Mouse (Mus musculus): ENCODE measurements around the gene Ndufb10. TPM values are rescaled to one million over a fixed set of nuclear protein-coding genes. Genes with fewer than 3 reads are reported as not detected.

Ndufb10 gene
- total RNA-seq, 4 experiments from 2014 or later = 208 to 258 (median 238) TPM

DNA sequence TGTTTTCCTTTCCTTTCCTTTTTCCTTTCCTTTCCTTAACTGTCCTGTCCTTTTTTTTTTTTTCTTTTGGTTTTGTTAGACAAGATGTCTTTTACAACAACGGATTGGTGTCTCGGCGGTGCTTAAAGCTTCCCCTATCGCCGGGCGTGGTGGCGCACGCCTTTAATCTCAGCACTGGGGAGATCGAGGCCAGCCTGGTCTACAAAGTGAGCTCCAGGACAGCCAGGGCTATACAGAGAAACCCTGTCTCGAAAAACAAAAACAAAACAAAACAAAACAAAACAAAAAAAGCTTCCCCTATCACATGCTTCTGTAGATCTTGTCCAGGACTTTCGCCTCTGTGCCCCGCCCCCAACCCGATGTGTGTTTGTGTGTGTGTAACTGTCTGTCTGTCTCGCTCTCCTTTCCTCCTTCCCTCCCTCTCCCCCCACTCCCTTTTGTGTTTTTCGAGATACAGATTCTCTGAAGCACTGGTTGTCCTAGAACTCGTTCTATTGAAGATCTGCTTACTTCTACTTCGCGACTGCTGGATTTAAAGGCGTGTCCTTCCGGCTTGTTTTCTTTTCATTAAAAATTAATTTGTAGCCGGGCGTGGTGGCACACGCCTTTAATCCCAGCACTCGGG lies 16.4 kb downstream of the Ndufb10 start:
- DNase-seq (ENCODE audit: low spot score in 2 of 2) = peak in 1 of 2 experiments; percentile 6

- DNase-seq (ENCODE audit: low spot score in 2 of 2) = peak; percentile 90 to 98
Measured at GRCm38 (mm10) chr17:24706982-24707800, 17.1 kb downstream of the Ndufb10 start, which contains the start of gene Tbl3. Gene Tbl3 (minus strand): TSS chr17:24707660.

GRCm38 (mm10) chr17:24705821-24706220 lies 18.5 kb downstream of the Ndufb10 start:
- peak in 1 of 2 experiments; percentile 5 for DNase-seq (ENCODE audit: low spot score in 2 of 2)

DNA sequence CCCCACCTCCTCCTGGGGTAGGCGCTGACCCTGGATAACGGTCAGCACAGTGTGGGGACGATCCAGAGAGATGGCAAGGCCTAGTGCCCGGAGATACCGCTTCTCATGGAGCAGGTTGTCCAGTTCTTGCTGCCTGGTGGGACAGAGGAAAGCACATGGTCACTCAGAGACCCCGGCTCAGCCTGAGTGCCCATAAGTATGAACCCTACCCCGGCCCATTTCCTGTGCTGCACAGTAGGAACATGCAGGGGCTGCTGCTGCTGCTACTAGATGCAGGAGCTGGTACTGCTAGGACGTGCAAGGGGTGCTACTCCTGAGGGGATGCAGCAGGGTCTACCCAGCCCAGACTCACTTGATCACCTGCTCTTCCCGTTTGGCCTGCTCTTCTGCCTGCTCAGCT lies 23.0 kb downstream of the Ndufb10 start:
- no peak for DNase-seq (ENCODE audit: low spot score in 2 of 2)

DNA sequence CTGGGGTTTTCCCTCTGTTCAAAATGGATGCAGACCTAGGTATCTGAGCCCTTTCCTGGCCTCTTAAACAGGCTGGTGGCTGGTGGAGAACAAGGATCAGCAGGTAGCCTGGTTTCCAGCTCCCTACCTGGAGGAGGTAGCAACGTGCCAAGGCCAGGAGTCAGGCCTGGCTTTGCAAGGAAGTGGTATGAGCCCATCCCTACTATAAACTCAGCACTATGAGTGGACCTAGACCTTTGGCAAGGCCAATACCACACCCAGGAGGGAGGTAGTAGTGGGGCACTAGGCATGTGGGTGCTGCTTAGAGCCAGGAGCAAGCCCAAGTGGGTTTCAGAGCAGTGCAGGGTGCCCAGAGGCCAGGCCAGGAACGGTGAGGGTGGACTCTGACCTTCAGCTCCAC lies 24.8 kb downstream of the Ndufb10 start:
- DNase-seq (ENCODE audit: low spot score in 2 of 2) = no peak

DNA sequence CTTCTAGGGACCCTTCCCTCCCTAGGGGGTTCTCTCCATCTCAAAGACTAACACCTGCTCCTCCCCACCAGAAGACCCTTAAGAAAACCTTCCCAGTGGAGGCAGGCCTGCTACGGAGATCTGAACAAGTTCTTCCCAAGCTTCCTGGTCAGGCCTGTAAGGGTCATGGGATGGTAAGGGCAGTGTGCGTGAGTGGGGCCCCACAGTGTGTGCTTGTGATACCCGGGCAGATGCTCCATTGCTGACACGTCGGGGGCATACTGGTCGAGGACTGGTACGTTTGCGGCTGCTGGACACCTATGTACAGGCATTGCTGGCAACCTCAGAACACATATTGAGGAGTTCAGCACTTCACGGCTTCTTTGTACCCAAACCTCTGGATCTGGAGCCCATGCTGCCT lies 25.6 kb downstream of the Ndufb10 start:
- no peak for DNase-seq (ENCODE audit: low spot score in 2 of 2)

DNA sequence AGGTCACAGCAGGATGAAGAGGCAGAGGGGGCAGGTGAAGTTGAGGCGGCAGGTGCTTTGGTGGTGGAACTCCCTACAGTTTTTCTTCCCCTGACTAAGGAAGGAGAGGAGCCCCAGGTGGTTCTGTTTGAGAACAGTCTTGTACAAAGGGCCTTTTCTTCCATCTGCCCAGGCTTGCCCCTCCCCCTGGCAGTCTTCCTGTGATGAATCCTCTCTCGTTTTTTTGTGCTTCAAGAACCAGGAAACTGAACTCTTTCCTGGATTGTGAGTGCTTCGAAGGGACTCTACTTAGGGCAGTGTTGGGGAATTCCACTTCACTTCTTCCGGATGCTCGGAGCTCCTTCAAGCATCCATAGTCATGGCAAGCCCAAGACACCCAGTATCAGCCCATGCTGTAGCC lies 26.3 kb downstream of the Ndufb10 start:
- no peak for DNase-seq (ENCODE audit: low spot score in 2 of 2)

DNA sequence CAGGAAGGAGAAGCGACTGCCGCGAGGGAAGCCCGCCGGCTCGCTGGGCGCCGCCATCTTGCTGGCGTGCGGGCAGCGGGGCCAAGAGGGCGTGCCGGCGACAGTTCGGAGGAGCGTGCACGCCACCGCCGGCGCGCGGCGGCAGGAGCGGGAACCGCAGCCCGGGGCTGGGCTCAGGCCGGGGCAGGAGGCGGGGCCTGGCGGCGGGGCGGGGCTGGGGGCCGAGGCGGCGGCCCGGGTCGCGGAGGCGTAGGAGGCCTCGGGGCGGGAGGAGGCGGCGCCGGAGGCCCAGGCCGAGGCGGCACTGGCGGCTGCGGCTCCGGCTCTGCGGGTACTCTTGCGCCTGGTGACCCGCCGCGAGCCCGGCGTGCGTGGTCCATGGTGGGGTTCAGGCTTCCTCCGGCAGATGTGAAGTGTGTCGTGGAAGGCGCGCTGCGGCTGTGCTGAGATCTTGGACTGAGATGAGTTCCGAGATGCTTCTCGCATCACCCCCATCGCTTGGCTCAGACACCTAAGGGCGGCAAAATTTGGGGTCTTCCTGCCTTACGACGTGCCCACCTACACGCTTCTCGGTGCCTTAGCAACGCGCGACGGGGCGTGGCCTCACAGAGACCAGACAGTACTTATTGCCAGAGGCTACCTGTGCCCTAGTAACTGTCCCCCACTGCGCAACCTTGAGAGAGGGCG lies 28.1 kb downstream of the Ndufb10 start, which contains the start of the genes Gfer and Noxo1:
Gfer (minus strand) TSS at position 146 of the 687 bp plus-strand sequence.
Noxo1 (plus strand) TSS at position 224 of the 687 bp plus-strand sequence.
- peak; percentile 67 to 76 for DNase-seq (ENCODE audit: low spot score in 2 of 2)

- no peak for DNase-seq (ENCODE audit: low spot score in 2 of 2)
Measured at GRCm38 (mm10) chr17:24695326-24696010, 28.8 kb downstream of the Ndufb10 start.

- DNase-seq (ENCODE audit: low spot score in 2 of 2) = no peak
Measured at GRCm38 (mm10) chr17:24692385-24692784, 31.9 kb downstream of the Ndufb10 start.

DNA sequence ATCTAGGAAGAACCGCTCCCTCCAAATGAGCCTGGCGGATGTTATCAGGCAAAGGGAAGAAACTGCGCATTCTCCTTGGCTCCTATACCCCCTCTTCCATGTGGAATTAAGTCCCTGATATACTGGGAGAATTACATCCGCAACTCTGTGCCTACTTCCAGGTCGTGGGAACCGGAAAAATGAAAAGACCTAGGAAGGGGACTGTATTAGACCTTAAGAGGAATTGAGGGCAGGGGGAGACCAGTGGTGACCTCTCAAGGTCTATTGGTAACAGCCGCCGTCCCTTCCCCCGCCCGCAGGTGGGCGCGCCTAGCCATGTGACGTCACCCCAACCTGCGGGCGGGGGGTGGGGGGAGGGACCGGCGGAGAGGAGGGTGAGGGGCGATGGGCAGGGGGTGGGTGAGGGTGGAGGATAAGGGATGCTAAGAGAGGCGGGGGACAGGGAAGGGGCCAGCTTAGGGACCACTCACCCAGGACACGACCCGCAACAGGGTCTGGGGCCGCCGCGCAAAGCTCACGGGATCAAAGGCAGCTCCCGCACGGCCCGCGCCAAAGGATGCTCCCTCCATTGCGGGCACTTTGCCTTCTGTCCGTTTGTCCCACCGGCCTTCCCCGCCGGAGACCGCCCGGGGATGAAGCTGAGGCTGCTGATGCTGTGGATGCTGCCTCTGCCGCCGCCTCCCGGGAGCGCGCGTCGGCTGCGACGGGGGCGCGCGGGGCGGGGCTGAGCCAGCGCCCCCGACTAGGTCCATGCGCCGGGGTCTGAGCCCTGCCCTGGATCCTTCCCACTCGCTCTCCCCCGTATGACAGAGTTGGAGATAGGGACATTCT lies 34.8 kb downstream of the Ndufb10 start, which contains the start of gene Syngr3:
Syngr3 (minus strand) TSS at position 705 of the 831 bp plus-strand sequence.
- DNase-seq (ENCODE audit: low spot score in 2 of 2) = peak; percentile 25 to 53

GRCm38 (mm10) chr17:24687599-24687998 lies 36.7 kb downstream of the Ndufb10 start:
- DNase-seq (ENCODE audit: low spot score in 2 of 2) = no peak

DNA sequence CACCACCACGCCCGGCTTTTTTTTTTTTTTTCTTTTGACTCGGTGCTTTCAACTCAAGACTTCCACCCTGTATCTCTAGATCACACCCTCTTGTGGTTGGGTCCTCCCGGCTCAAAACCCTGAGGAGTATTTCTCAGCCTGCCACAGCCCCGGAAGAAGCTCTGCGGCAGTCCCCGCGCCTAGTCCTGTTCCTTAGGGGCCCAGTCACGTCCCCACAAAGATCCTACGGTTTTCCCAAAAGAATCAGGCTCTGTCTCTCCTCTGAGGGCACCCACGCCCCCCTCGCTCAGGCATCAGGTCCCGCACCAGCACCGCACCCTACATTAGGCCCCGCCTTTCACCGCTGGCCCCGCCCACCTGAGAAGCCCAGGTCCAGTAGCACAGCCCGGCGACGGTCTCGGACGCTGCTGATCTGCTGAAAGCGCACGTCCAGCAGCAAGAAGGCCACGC lies 37.1 kb downstream of the Ndufb10 start:
- no peak for DNase-seq (ENCODE audit: low spot score in 2 of 2)

GRCm38 (mm10) chr17:24686514-24686913 lies 37.8 kb downstream of the Ndufb10 start:
- no peak for DNase-seq (ENCODE audit: low spot score in 2 of 2)

GRCm38 (mm10) chr17:24677500-24678080 lies 46.7 kb downstream of the Ndufb10 start:
- DNase-seq (ENCODE audit: low spot score in 2 of 2) = no peak

- no peak for DNase-seq (ENCODE audit: low spot score in 2 of 2)
Measured at GRCm38 (mm10) chr17:24676877-24677276, 47.4 kb downstream of the Ndufb10 start.

DNA sequence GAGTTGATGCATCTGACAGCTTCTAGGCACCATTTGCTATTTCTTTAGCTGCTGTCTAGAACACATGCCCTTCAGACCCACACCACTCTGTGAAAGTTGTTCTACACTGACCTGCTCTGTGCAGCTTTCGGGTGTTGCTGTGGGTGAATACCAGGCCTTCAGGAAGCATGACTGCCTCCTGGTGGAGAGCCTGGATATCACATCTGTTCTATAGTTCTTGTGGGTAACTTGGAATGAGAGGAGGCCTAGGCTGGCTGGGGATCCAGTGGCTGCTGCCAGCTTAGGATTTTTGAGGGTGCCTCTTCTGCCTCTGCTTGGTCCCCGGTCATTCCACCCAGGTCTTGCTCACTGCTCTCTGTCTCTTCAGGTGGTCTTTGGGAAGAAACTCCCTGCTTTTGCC lies 48.1 kb downstream of the Ndufb10 start:
- DNase-seq (ENCODE audit: low spot score in 2 of 2) = no peak

DNA sequence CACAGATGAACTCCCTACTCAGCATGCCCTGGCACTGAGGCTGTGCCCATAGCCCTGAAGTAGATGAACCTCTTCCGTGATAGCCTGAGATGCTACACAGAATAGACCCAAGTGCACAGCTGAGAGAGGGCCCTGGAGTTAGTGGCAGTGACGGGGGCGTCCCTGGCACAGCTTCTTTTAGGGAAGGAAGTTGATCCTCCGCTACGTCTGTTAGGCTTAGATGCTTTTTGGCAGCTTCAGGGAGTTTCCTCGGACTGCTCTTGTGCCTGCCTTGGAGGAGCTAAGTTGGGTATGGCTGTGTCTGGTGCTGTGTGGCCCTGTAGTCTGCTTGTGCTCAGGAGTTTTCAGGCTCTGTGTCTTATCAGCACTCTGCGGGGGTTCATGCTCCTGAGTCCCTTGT lies 50.0 kb downstream of the Ndufb10 start:
- DNase-seq (ENCODE audit: low spot score in 2 of 2) = no peak

DNA sequence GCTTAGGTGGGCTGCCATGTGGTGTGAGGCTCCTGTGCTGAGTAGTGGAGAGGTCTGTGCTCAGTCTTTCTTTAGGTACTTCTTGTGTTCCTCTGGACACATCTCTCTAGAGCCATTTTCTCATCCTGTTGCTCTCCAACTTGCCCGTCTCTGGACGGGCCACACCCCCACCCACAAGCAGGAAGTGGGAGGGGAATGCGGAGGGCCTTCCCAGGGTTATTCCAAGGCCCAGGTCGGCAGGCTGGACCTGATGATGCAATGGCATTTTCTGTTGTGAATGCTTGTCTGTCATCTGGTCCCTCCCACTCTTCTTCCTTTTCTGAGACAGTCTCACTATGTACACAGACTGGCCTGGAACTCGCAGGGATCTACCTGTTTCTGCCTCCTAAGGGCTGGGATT lies 52.1 kb downstream of the Ndufb10 start:
- DNase-seq (ENCODE audit: low spot score in 2 of 2) = no peak

Data from left cerebral cortex, adult 8-10 months (tissue).